9 mouse cellular contexts compared by ENCODE assay signal in the genomic region with DNA sequence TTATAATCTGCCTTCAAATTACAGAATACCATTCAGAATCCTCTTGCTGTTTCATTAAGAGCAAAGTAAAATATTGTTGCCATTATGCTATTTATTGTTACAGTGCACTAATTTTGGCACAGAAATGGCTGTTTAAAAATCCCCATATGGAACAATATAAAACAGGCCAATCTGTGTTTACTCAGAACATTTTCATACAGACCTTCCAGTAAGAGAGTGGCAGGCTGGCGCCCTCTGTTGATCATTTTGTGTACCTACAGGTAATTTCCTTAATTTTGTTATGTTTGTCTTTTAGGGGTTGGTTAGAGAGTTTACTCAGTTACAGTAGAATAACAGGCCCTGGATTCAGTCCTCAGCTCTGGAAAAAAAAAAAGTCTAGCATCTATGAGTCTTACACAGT. TPM values are rescaled to one million over a fixed set of nuclear protein-coding genes. Genes with fewer than 3 reads are reported as not detected.
A peak's percentile ranks its signal among the peaks of the same experiment; 100 is the strongest.
DNase-seq lines count a peak whose midpoint lies in the region; ATAC-seq and TF ChIP-seq lines count a peak whose summit lies in the region.
"Had no signal": no experiment of that assay in that cellular context is flagged by ENCODE, and none has a peak within 500 bp of the region (broad histone marks: within the 10 kb centered on the region; RNA-seq: fewer than 3 reads in every experiment).

No protein-coding gene starts in this region.

- H3K27me3 ChIP-seq in forebrain, postnatal 0 days (ENCODE audit: insufficient read depth, low read length) = no peaks in the 10 kb centered on the region
- no peaks in the 10 kb centered on the region for H3K27me3 ChIP-seq in forebrain, embryonic 16.5 days (replicated peaks; ENCODE audit: control insufficient read depth, insufficient read depth, low read length)
- no peaks in the 10 kb centered on the region for H3K27me3 ChIP-seq in liver, embryonic 14.5 days (ENCODE audit: control insufficient read depth, insufficient read depth, low read length)
- H3K27me3 ChIP-seq: lung, embryonic 15.5 days had no signal

- no peaks in the 10 kb centered on the region for H3K4me1 ChIP-seq in forebrain, postnatal 0 days (ENCODE audit: insufficient read depth)
- H3K4me1 ChIP-seq in forebrain, embryonic 16.5 days (replicated peaks; ENCODE audit: control insufficient read depth, insufficient read depth, low read length) = no peaks in the 10 kb centered on the region
- no peaks in the 10 kb centered on the region; a peak in 1 of 4 replicates for H3K4me1 ChIP-seq in liver, embryonic 14.5 days (replicated peaks; ENCODE audit: control insufficient read depth in 2 of 2, insufficient read depth in 2 of 2, low read length in 1 of 2)

- no peak for ATAC-seq in forebrain, postnatal 0 days
- no peak; the same call in 1 of the 2 replicates for ATAC-seq in forebrain, embryonic 16.5 days
- no peak for ATAC-seq in liver, embryonic 14.5 days (ENCODE audit: insufficient read depth)

- no peaks in the 10 kb centered on the region for H3K36me3 ChIP-seq in forebrain, postnatal 0 days (ENCODE audit: insufficient read depth)
- no peaks in the 10 kb centered on the region for H3K36me3 ChIP-seq in forebrain, embryonic 16.5 days (ENCODE audit: control insufficient read depth, insufficient read depth)
- no peaks in the 10 kb centered on the region for H3K36me3 ChIP-seq in liver, embryonic 14.5 days (replicated peaks; ENCODE audit: control insufficient read depth, insufficient read depth, low read depth)

- no peak overlapping the region for H3K27ac ChIP-seq in forebrain, postnatal 0 days (ENCODE audit: low read depth, low read length)
- no peak overlapping the region for H3K27ac ChIP-seq in forebrain, embryonic 16.5 days (ENCODE audit: low read length)
- no peak overlapping the region for H3K27ac ChIP-seq in liver, embryonic 14.5 days
- H3K27ac ChIP-seq: lung, embryonic 15.5 days had no signal

- TF ChIP-seq POLR2A in brain, embryonic 14.5 days (IDR thresholded peaks at IDR 0.05; ENCODE audit: borderline replicate concordance, extremely low read depth, insufficient read depth, insufficient read length, poor library complexity, severe bottlenecking) = no peak

- H3K4me2 ChIP-seq in forebrain, postnatal 0 days (ENCODE audit: low read depth) = no peak overlapping the region
- no peak overlapping the region for H3K4me2 ChIP-seq in forebrain, embryonic 16.5 days (ENCODE audit: low read length)
- no peak overlapping the region for H3K4me2 ChIP-seq in liver, embryonic 14.5 days (ENCODE audit: low read depth)
- H3K4me2 ChIP-seq: lung, embryonic 15.5 days had no signal

- H3K4me3 ChIP-seq in forebrain, postnatal 0 days (ENCODE audit: low read depth, low read length) = no peak overlapping the region
- H3K4me3 ChIP-seq in forebrain, embryonic 16.5 days (replicated peaks; ENCODE audit: low read length) = no peak overlapping the region
- no peak overlapping the region for H3K4me3 ChIP-seq in liver, embryonic 14.5 days (ENCODE audit: insufficient read depth in 1 of 2, low read depth in 2 of 2, low read length in 2 of 2)
- H3K4me3 ChIP-seq: lung, embryonic 15.5 days had no signal

- no peak overlapping the region for H3K9ac ChIP-seq in forebrain, postnatal 0 days
- H3K9ac ChIP-seq in forebrain, embryonic 16.5 days (replicated peaks; ENCODE audit: low read depth, low read length) = no peak overlapping the region
- no peak overlapping the region for H3K9ac ChIP-seq in liver, embryonic 14.5 days (replicated peaks)
- H3K9ac ChIP-seq: lung, embryonic 15.5 days had no signal

- TF ChIP-seq EP300 in liver, embryonic 14.5 days (IDR thresholded peaks at IDR 0.05; ENCODE audit: low read depth) = no peak

- no peaks in the 10 kb centered on the region for H3K9me3 ChIP-seq in forebrain, postnatal 0 days (ENCODE audit: low read length)
- H3K9me3 ChIP-seq in forebrain, embryonic 16.5 days (ENCODE audit: control insufficient read depth, low read length) = no peaks in the 10 kb centered on the region
- H3K9me3 ChIP-seq in liver, embryonic 14.5 days (ENCODE audit: control insufficient read depth, low read length) = no peaks in the 10 kb centered on the region
- H3K9me3 ChIP-seq: lung, embryonic 15.5 days had no signal

- peak; percentile 83 for TF ChIP-seq CTCF in forebrain, postnatal 0 days (IDR thresholded peaks at IDR 0.05; ENCODE audit: low read depth)
- peak; percentile 61 for TF ChIP-seq CTCF in liver, embryonic 14.5 days (IDR thresholded peaks at IDR 0.05; ENCODE audit: low read depth)
- TF ChIP-seq CTCF in brain, embryonic 14.5 days (IDR thresholded peaks at IDR 0.05; ENCODE audit: borderline replicate concordance, extremely low read depth, insufficient read depth, insufficient read length) = peak; percentile 53; the same call in 1 of the 2 replicates

- peak; percentile 79 for DNase-seq in forebrain, postnatal 0 days
- DNase-seq in liver, embryonic 14.5 days (ENCODE audit: low read depth in 3 of 3, low spot score in 3 of 3) = no peak
- DNase-seq in liver = no peak
- DNase-seq in brain, embryonic 14.5 days (ENCODE audit: low read depth) = peak; percentile 76
- peak; percentile 80 for DNase-seq in retina, embryonic 14.5 days (ENCODE audit: low spot score)
- DNase-seq in ovary, postnatal 36 days (ENCODE audit: low spot score) = no peak
- no peak for DNase-seq in testis, postnatal 14 days (ENCODE audit: low spot score)

- 2% methylated on average over 1 of the region's 1 CpGs for WGBS in forebrain, postnatal 0 days
- 0% methylated on average over 1 of the region's 1 CpGs for WGBS in forebrain, embryonic 16.5 days
- 0% methylated on average over 1 of the region's 1 CpGs for WGBS in liver, embryonic 14.5 days (ENCODE audit: insufficient replicate concordance)

RNA-seq across cellular contexts. Expression of a gene that starts 16.8 kb away (rescaled TPM):
- total RNA-seq in forebrain, postnatal 0 days (2014; rRNA removed) = 4.5 and 4.9 TPM in 2 replicates
- 3.2 and 4.2 TPM in 2 replicates for polyA plus RNA-seq in forebrain, postnatal 0 days (2015; fragmentation: Nextera tagmentation; extraction: Ambion mirVana)
- polyA plus RNA-seq in forebrain, embryonic 16.5 days (2015; fragmentation: Nextera tagmentation; extraction: Ambion mirVana) = 8.1 and 10.0 TPM in 2 replicates
- 0.23 and 0.37 TPM in 2 replicates for polyA plus RNA-seq in liver, embryonic 14.5 days (2012; rRNA removed)
- polyA plus RNA-seq in liver, embryonic 14.5 days (2014; fragmentation: Nextera tagmentation; extraction: Ambion mirVana) = 0.93 and 1.3 TPM in 2 replicates
- 2.7 and 3.1 TPM in 2 replicates for polyA plus RNA-seq in brain, embryonic 14.5 days (2012; rRNA removed)

Comparison
In these comparisons a context has a peak if more than half of its experiments do, and no peak if none do; other contexts are left out.
1. DNase-seq: peak in forebrain, postnatal 0 days (single experiment), brain, embryonic 14.5 days (single experiment) and retina, embryonic 14.5 days (single experiment); none in liver, embryonic 14.5 days (0 of 3), liver (single experiment), ovary, postnatal 36 days (single experiment) and testis, postnatal 14 days (single experiment).
2. Peak in every context shown above with its lines, with median percentiles within 50 percentile points of each other: CTCF ChIP-seq.